12 mouse cellular contexts compared by ENCODE assay signal in the genomic region with DNA sequence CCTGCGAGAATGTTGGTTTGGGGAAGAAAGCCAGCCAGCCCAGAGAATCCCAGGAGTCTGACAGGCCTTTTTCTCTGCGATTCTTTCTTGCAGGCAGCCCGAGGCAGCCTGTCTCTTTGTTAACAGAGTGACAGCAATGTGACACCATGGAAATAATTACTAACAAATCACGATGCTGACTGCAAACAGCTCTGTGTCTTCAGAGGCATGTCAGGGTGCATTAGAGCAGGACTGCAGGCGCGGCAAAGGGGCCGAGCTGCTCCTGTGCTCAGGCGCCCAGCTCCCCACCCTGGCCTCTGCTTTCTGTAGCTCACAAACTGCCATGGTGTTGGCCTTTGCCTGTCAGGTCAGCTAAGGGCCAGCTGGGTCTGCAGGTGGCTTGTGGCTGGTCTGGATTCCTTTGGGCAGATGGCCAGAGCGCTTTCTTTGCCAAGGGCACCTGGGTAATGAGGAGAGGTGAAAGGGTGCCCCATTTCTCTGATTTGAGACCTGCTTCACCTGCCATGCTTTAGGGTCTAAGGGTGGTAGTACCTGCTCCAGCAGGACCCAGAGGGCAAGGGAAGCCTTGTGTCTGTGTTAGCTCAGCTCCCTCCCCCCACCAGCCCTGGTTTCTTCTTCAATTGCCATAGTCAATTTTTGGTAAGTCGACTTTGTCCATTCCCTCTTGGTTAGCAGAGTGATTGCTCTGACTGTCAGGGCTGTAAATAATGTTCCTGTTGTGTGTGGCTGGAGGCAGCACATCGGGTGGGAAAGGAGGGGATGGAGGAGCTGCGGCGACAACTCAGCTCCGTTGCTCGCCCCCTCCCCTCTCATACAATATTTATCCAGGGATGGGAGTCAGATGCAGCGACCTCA. TPM values are rescaled to one million over a fixed set of nuclear protein-coding genes. Genes with fewer than 3 reads are reported as not detected.
DNase-seq lines count a peak whose midpoint lies in the region; ATAC-seq and TF ChIP-seq lines count a peak whose summit lies in the region.
"Had no signal": no experiment of that assay in that cellular context is flagged by ENCODE, and none has a peak within 500 bp of the region (broad histone marks: within the 10 kb centered on the region; RNA-seq: fewer than 3 reads in every experiment).

No protein-coding gene starts in this region.

- no peak overlapping the region for H3K4me2 ChIP-seq in hindbrain, embryonic 16.5 days (ENCODE audit: low read length)
- peak overlapping the region; percentile 21 for H3K4me2 ChIP-seq in neural tube, embryonic 12.5 days (replicated peaks)

- H3K27me3 ChIP-seq in kidney, adult 2 months (replicated peaks; ENCODE audit: control insufficient read depth, insufficient read depth, low read length), result no peaks in the 10 kb centered on the region
- H3K27me3 ChIP-seq in hindbrain, embryonic 16.5 days (replicated peaks; ENCODE audit: control insufficient read depth, insufficient read depth, low read length), result no peaks in the 10 kb centered on the region
- no peaks in the 10 kb centered on the region for H3K27me3 ChIP-seq in neural tube, embryonic 12.5 days (replicated peaks)

- no peak overlapping the region for H3K4me3 ChIP-seq in kidney, adult 2 months (ENCODE audit: insufficient read depth, low read depth, low read length)
- no peak overlapping the region for H3K4me3 ChIP-seq in hindbrain, embryonic 16.5 days (ENCODE audit: low read length)
- no peak overlapping the region for H3K4me3 ChIP-seq in neural tube, embryonic 12.5 days

- peak overlapping the region; percentile 47 for H3K9ac ChIP-seq in hindbrain, embryonic 16.5 days (ENCODE audit: low read depth, low read length)
- 0 out of 2 replicates have a peak overlapping the region, but pooled peaks have one; percentile 35 for H3K9ac ChIP-seq in neural tube, embryonic 12.5 days

- ATAC-seq in hindbrain, embryonic 16.5 days, result peak; percentile 31; the same call in 1 of the 2 replicates
- peak; percentile 61; the same call in 1 of the 2 replicates for ATAC-seq in neural tube, embryonic 12.5 days (ENCODE audit: low FRiP score, low read depth)
- no peak for ATAC-seq in inflammation-experienced regulatory T-cells, adult 6 months

- no peak for TF ChIP-seq POLR2A in kidney, adult 2 months (IDR thresholded peaks at IDR 0.05; ENCODE audit: low read depth, low read length)

- no peak for TF ChIP-seq CTCF in kidney, adult 2 months (conservative IDR thresholded peaks at IDR 0.05; ENCODE audit: insufficient read depth, insufficient read length, low read depth, low read length)

- no peaks in the 10 kb centered on the region for H3K9me3 ChIP-seq in hindbrain, embryonic 16.5 days (ENCODE audit: control insufficient read depth, low read length)
- H3K9me3 ChIP-seq in neural tube, embryonic 12.5 days, result no peaks in the 10 kb centered on the region

- 57% methylated on average over 16 of the region's 16 CpGs for WGBS in kidney, adult 2 months
- 17% methylated on average over 16 of the region's 16 CpGs for WGBS in hindbrain, embryonic 16.5 days
- WGBS in neural tube, embryonic 12.5 days, result 15% methylated on average over 16 of the region's 16 CpGs

- H3K27ac ChIP-seq in kidney, adult 2 months (ENCODE audit: insufficient read depth, low read depth, low read length), result no peak overlapping the region
- peak overlapping the region; percentile 21; the same call in 1 of the 2 replicates for H3K27ac ChIP-seq in hindbrain, embryonic 16.5 days (ENCODE audit: low read depth, low read length)
- peak overlapping the region; percentile 59; the same call in 1 of the 2 replicates for H3K27ac ChIP-seq in neural tube, embryonic 12.5 days
- H3K27ac ChIP-seq: kidney, postnatal 0 days; macrophage had no signal

- peak; percentile 13 for DNase-seq in kidney, adult 9 months
- no peak for DNase-seq in kidney, adult 2 months
- DNase-seq in embryo, embryonic 10 days (ENCODE audit: low spot score), result peak; percentile 60
- no peak for DNase-seq in layer of hippocampus, adult 9-10 months (ENCODE audit: low spot score)
- DNase-seq in left cerebral cortex, adult 8-10 months (ENCODE audit: low spot score in 2 of 2), result no peak
- DNase-seq: adrenal gland, postnatal 14 days; spleen, adult 18-20 months had no signal

- no peaks in the 10 kb centered on the region for H3K4me1 ChIP-seq in kidney, adult 2 months (ENCODE audit: control insufficient read depth, insufficient read depth, low read length)
- peaks cover 26% of the 10 kb centered on the region for H3K4me1 ChIP-seq in hindbrain, embryonic 16.5 days (ENCODE audit: control insufficient read depth, insufficient read depth, low read depth, low read length)
- H3K4me1 ChIP-seq in neural tube, embryonic 12.5 days, result peaks cover 57% of the 10 kb centered on the region

- H3K36me3 ChIP-seq in kidney, adult 2 months (ENCODE audit: control insufficient read depth, insufficient read depth, low read length), result no peaks in the 10 kb centered on the region
- no peaks in the 10 kb centered on the region for H3K36me3 ChIP-seq in hindbrain, embryonic 16.5 days (ENCODE audit: control insufficient read depth, insufficient read depth, low read length)
- peaks cover 3% of the 10 kb centered on the region; the same call in 1 of the 2 replicates for H3K36me3 ChIP-seq in neural tube, embryonic 12.5 days

RNA-seq across cellular contexts. Expression of a gene that starts 55.2 kb away (rescaled TPM):
- polyA plus RNA-seq in kidney, adult 2 months (2012; rRNA removed), result 73.0 and 97.6 TPM in 2 replicates
- polyA plus RNA-seq in hindbrain, embryonic 16.5 days (2015; fragmentation: Nextera tagmentation; extraction: Ambion mirVana), result 254 and 276 TPM in 2 replicates
- polyA plus RNA-seq in neural tube, embryonic 12.5 days (2016; fragmentation: Nextera tagmentation; extraction: Ambion mirVana), result 148 and 162 TPM in 2 replicates
- 10 to 100 TPM; 37.3 to 65.3 (median 61.9) TPM for polyA plus RNA-seq in inflammation-experienced regulatory T-cells, adult 6 months (2017; shearing (Covaris generic))
- 100 to 1,000 TPM; 212 to 232 (median 224) TPM for total RNA-seq in left cerebral cortex, adult 8-10 months (2022)

Comparison
In these comparisons a context has a peak if more than half of its experiments do, and no peak if none do; other contexts are left out.
1. DNase-seq: peak in kidney, adult 9 months (single experiment) and embryo, embryonic 10 days (single experiment); none in kidney, adult 2 months (single experiment), layer of hippocampus, adult 9-10 months (single experiment) and left cerebral cortex, adult 8-10 months (0 of 2).